Mouse (Mus musculus) embryonic fibroblast, embryonic 13.5 days (primary cell): ENCODE measurements around the gene Trpc4.

ENCODE experiments used
- CTCF ChIP-seq: IDR thresholded peaks from 2 replicates; pipeline ENCODE4 v1.5.1; 2011; ENCODE audit warnings: mild to moderate bottlenecking, control low read depth, low read length, moderate library complexity, borderline replicate concordance; ENCODE audit not compliant: insufficient read depth
- POLR2A ChIP-seq: IDR thresholded peaks from 2 replicates; pipeline ENCODE4 v1.6.1; 2011; ENCODE audit warnings: low read depth, mild to moderate bottlenecking, control low read depth, low read length, moderate library complexity

- TF ChIP-seq CTCF (peak; percentile 71), POLR2A (no peak)
Measured at GRCm38 (mm10) chr3:54352891-54353652, 197.2 kb downstream of the Trpc4 start.
